Mouse (Mus musculus): Measurements from ENCODE around the gene Plekhn1. TPM values are rescaled to one million over a fixed set of nuclear protein-coding genes. Genes with fewer than 3 reads are reported as not detected.

Plekhn1 gene
- total and polyA plus RNA-seq, 3 experiments: 18.7 to 62.2 (median 23.9) TPM

DNA sequence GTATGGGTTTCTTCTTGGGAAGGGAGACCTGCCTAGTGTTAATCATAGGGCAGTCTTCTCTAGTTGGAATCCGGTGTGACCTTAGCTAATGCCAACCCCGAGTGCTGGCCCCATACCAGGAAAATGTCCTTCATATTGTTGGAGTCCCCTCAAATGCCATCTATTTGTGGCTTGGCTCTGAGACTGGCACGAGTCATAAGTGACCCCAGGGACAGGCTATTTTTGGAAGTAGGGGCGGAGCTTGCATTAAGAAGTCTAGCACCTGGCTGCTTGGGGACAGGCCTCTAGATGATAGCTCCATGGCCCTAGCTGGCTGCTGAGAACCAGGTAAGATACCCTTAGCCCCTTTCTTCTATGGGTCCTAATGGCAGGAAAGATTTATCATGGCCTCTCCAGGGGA lies 19.0 kb downstream of the Plekhn1 start, which contains the start of gene Perm1:
Gene Perm1, plus strand, starts transcription at position 220 of the 400 bp plus-strand sequence.
- DNase-seq: peak; percentile 95

DNA sequence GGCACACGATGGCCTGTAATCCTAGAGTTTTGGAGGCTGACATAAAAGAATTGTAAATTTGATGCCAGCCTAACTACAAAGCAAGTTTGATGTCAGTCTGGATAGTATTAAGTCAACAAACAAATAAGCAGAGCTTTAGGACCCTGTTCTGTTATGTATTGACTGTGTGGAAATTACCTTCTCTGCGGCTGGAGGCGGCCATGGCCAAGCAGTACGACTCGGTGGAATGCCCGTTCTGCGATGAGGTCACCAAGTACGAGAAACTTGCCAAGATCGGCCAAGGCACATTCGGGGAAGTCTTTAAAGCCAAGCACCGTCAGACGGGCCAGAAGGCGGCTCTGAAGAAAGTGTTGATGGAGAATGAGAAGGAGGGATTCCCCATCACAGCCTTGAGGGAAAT lies 21.5 kb downstream of the Plekhn1 start:
- DNase-seq: no peak

GRCm38 (mm10) chr4:156209963-156210635 lies 24.6 kb downstream of the Plekhn1 start:
- no peak for DNase-seq

DNA sequence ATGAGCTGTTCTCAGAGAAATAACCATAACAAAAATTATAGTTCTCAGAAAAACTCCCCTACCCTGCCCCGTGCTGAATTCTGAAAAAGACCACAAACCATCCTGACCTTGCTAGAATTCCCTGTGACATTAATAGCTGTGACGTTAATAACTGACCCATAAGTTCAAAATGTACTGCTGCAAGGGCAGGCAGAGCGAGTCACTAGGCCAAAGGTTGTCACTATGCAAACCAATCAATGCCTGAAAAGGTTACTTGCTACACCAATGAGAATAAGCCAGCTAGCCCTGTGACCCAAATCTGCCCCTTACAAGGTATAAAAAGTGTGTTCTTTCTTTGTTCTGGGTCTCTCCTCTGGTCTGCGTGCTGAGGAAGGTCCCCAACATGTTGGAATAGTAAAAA lies 25.8 kb downstream of the Plekhn1 start:
- DNase-seq: no peak

DNA sequence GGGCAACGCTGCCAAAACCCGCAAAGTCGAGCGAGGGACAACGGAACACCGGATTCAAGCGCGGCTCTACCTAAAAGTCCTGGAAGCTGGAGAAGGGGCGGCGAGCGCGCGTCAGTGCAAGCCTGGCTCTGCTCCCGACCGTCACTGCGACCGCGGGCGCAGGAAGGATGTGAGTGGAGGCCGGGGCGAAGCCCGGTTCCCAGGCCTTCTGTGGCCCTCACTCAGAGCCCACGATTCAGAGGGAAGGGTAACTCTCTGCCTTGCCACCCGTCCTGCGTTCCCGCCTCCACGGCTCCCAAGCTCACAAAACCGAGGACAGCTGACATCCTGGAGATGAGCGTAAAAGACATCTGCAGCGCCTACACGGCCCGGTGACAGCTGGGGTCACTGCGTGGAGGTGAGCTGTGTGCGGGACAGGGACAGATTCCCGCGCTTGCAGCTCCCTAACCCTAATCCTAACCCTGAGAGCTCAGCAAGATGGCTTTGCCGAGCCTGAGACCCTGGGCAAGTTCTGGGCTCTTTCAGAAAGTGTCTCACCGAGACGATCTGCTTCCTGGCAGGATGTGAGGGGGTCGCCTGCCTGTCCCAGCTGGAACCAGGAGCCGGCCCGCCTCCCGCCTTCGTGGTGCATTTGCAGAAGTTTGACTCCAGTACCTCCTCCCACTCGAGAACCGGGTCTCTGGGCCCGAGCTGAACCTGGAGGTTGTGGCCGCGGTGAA lies 31.1 kb downstream of the Plekhn1 start:
- DNase-seq: peak; percentile 33

DNA sequence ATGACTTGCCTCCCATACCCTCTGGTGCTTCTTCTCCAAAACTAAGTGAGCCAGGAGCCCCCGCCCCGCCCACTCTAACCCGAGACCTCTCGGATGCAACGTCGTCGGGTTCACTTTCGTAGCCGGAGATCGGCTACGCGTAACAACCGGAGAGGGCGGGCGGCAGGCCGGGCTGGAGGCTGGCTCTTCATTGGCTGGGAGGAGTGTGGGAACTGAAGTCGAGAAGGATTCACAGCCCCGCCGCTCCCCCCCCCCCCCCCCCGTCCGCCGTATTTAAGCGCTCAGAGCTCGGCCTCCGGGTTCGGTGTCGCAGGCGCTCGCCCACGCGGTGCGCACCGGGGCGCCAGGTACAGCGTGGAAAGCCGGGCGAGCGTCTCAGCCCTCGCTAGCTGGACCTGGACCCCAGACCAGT lies 31.6 kb downstream of the Plekhn1 start, which contains the start of gene AW011738:
Gene AW011738, plus strand, starts transcription at position 304 of the 412 bp plus-strand sequence.
- peak; percentile 84 for DNase-seq

GRCm38 (mm10) chr4:156202462-156202893 lies 32.2 kb downstream of the Plekhn1 start:
- DNase-seq: no peak

DNA sequence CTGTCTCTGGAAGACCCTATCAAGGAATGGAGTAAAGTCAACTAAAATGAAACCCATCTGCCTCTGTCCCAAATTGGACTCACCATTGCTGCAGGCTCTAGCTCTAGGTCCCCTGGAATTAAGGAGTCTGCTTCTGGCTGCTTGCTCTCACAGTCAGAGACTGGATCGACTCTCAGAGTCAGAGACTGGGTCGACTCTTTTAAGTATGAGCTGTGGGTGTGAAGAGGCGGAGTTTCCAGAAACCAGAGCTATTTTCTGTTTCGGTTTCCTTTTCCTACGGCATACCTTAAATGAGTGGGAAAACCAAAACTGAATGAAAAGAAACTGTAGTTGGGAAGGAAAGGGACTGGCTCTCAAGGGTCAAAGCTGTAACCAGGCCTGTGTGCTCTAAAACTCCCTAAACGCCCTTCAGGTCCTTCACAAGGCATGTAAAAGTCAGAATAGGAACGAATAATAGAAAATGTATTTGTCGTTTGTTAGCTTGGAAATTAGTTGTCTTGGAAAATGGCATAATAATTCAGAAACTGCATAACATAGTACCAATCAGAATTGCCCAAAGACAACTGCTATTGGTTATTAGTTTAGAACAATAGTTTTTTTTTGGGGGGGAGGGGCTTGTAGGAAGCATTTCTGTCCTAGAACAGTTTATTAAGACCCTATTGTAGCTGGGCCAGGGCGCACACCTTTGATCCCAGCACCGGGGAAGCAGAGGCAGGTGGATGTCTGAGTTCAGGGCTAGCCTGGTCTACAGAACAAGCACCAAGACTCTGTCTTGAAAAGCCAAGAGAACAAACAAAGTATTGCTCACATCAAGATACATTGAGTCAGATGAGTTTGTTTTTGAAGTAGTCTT lies 33.8 kb downstream of the Plekhn1 start, which contains the start of gene Isg15:
Gene Isg15, minus strand, starts transcription at position 196 of the 853 bp plus-strand sequence.
- DNase-seq: peak; percentile 49

GRCm38 (mm10) chr4:156197829-156198205 lies 36.8 kb downstream of the Plekhn1 start:
- DNase-seq: peak; percentile 94

DNA sequence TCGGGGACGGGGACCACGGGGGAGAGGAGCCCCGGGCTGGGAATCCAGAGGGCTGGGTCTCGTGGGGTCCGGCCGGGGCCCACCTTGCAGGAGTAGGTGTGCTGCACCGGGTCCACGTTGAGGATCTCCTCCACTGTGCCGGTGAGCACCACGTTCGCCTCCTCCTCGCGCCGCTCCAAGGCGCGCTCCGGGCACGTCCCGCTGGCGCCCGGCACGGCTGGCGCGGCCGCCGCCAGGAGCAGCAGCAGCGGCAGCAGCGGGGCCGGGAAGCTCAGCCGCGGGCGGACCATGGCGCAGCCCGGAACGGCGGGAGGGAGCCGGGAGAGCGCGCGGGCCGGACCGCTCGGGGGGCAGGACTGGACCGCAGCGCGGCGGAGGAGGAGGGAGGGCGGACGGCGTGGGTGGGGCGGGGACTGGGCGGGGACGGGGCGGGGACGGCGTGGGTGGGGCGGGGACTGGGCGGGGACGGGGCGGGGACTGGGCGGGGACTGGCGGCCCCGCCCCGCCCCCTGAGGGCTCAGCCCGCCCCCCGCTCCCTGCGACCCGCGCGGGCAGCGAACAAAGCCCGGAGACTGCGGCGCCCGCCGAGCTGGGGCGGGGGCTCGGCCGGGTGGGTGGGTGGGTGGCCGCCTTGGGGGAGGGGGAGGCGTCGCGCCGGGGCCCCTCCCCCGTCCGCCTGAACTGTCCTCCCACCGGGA lies 37.4 kb downstream of the Plekhn1 start, which contains the start of gene Agrn:
Gene Agrn, minus strand, starts transcription at position 358 of the 698 bp plus-strand sequence.
- peak; percentile 84 for DNase-seq

GRCm38 (mm10) chr4:156195927-156196870 lies 38.5 kb downstream of the Plekhn1 start:
- peak; percentile 54 for DNase-seq

DNA sequence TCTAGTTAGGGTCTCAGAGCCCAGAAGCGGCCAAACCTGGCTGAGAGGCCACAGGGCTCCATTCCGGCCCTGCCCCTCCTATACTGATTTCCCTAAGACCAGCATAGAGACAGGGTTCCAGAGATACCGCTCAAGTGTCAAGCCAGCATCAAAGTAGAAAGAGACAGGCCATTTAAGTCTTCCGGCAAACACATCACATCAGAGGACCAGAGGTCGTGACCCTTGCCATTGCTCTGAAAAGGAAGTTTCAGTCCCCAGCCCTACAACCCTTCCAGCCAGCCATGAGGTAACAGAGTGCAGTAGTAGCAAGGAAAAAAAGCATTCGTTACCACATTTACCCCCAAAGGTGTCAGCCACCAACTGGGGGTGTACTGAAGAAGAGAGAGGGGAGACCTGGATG lies 40.3 kb downstream of the Plekhn1 start:
- no peak for DNase-seq

- DNase-seq: no peak
Measured at GRCm38 (mm10) chr4:156193906-156194305, 40.8 kb downstream of the Plekhn1 start.

GRCm38 (mm10) chr4:156193200-156193590 lies 41.5 kb downstream of the Plekhn1 start:
- no peak for DNase-seq

DNA sequence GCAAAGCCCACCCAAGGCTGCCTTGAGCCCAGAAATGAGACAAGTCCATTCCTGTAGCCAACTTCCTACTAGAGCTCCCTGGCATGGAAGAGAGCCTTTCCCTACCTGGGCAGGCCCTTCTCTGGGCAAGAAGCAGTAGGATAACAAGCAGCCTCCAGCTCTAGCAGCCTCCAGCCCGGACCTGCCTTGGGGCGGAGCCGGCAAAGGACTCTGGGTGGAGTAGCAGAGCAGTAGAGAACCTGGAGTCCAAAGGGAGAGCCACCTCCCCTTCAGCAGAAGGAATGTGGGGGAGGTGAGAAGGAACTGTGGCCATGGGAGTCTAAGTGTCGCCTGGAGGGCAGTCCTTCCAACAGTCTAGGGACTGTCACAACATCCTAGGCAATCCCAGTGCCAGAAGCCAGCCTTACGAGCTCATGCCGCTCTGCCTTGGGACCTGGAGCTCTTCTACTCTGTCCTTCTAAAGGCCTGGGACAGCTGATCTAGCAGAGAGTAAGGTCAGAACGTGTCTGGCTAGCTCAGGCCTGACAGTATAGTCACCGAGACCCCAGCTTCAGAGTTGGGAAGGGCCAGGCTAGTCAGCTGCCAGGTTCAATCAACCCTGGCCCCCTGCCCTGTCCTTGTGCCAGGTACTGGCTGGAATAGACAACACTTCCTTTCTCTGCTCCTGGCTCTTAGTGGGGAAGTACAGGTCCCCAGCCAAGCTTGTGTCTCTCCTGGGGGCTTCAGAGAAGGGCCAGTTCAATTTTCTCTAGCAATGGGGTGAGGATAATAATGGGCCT lies 42.0 kb downstream of the Plekhn1 start:
- DNase-seq: no peak

GRCm38 (mm10) chr4:156188811-156189323 lies 45.8 kb downstream of the Plekhn1 start:
- no peak for DNase-seq

GRCm38 (mm10) chr4:156188162-156188810 lies 46.4 kb downstream of the Plekhn1 start:
- no peak for DNase-seq

DNA sequence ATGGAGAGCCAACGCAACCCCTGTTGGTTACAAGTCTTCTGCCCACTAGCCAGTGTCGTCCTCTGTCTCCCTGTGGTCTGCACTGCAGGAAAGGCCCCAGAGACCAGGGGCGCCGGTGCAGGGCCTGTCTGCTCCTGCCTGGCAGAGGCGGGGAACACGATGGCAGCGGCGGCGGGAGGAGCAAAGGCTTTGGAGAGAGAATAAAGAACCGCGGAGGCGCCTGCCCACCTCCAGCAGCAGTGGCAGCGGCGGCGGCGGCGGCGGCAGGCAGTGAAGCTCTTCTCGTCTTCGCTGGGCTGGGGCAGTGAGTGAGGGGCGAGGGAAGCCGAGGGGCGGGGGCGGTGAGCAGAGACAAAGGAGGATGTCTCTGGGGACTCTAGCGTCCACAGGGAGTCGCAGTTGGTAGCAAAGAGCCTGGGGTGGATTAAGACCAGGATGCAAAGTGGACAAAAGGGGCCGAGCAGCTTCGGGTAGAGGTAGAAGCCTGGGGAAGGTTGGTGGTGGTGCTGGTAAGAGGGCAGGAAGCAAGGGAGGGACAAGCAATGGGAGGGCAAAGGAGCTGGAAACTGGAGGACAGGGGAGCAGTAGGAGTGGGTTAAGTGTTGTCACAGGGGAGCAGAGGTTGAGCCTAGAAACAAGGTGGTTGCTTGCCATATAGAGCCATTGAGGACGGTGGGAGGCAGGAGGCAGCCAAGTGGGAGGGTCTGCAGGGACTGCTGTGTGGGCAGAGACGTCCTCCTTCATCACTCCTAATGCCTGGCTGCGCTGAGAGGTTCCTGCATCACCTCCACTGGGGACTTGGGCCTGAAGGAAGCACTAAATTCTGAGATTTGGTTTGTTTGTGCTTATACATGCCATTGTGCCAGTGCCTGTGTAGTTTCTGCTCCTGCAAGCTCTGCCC lies 48.5 kb downstream of the Plekhn1 start:
- no peak for DNase-seq

All from adrenal gland, adult 2 months (tissue).